Mouse (Mus musculus) heart, adult 2 months (tissue): Measurements from ENCODE around the gene BC025920. TPM values are rescaled to one million over a fixed set of nuclear protein-coding genes. Genes with fewer than 3 reads are reported as not detected.
"Not testable (repeated sequence)": the region's sequence is repeated elsewhere in the genome, so short reads cannot be mapped to it uniquely, and the experiment has no call there.

ENCODE experiments used
- DNase-seq, 2 experiments: peaks; one replicate each; pipeline ENCODE4 v3.0.0; 2021
- H3K27ac ChIP-seq: fragments of 200-600 bp; 2 replicates; pipeline ENCODE4 v1.8.1; 2022
- H3K27me3 ChIP-seq: fragments of 200-500 bp; 2 replicates; pipeline ENCODE4 v1.6.1; 2012; ENCODE audit warnings: mild to moderate bottlenecking, low read length, inconsistent platforms, mixed read lengths; ENCODE audit not compliant: control insufficient read depth, insufficient read depth
- H3K36me3 ChIP-seq: fragments of 200-500 bp; 2 replicates; pipeline ENCODE4 v1.6.1; 2012; ENCODE audit warnings: low read length, inconsistent platforms; ENCODE audit not compliant: control insufficient read depth, insufficient read depth
- H3K4me1 ChIP-seq: fragments of 200-500 bp; 2 replicates; pipeline ENCODE4 v1.6.1; 2011; ENCODE audit warnings: low read length; ENCODE audit not compliant: control insufficient read depth, insufficient read depth
- H3K4me3 ChIP-seq: fragments of 200-600 bp; 2 replicates; pipeline ENCODE4 v1.8.1; 2022
- H3K79me2 ChIP-seq: fragments of 200-500 bp; replicated peaks from 2 replicates; pipeline ENCODE4 v1.6.1; 2012; ENCODE audit warnings: mild to moderate bottlenecking, inconsistent platforms, low read length, moderate library complexity, mixed read lengths; ENCODE audit not compliant: control insufficient read depth, insufficient read depth
- H3K9ac ChIP-seq: fragments of 200-500 bp; 2 replicates; pipeline ENCODE4 v1.6.1; 2012; ENCODE audit warnings: low read depth, mild to moderate bottlenecking, control low read depth, inconsistent platforms, low read length, mixed read lengths
- CTCF ChIP-seq: fragments of 200-600 bp; IDR thresholded peaks from 2 replicates; pipeline ENCODE4 v1.8.1; 2022; ENCODE audit warnings: antibody characterized with exemption, mild to moderate bottlenecking, moderate library complexity
- EP300 ChIP-seq: fragments of 200-500 bp; IDR thresholded peaks from 2 replicates; pipeline ENCODE4 v1.6.1; 2011; ENCODE audit warnings: low read depth, low read length, control low read depth; ENCODE audit not compliant: insufficient read depth
- POLR2A ChIP-seq: fragments of 200-500 bp; IDR thresholded peaks from 2 replicates; pipeline ENCODE4 v1.6.1; 2011; ENCODE audit warnings: mild to moderate bottlenecking, low read depth, low read length, control low read depth; ENCODE audit not compliant: insufficient read depth
- WGBS: fragments of 180-500 bp; shearing (Covaris S2); methylation state at CpG from one replicate; pipeline ENCODE4 v1.1.7; 2018; 5-methylcytosine and 5-hydroxymethylcytosine counted together
- intact Hi-C: fragments of 180-260 bp; cut with DNase I; formaldehyde crosslinking; loops from one replicate; pipeline ENCODE4 v1.15.1; 2025
- polyA plus RNA-seq: library from polyadenylated mRNA; depleted of rRNA; stranded (reverse); fragments of >200 nt; gene quantifications from 2 replicates; pipeline ENCODE4 v1.2.3, GENCODE M21; 2012
- total RNA-seq, 2 experiments: library from RNA; stranded (reverse); gene quantifications; 2 replicates each; pipeline ENCODE4 v1.2.3; 2021

BC025920 gene
- total and polyA plus RNA-seq, 3 experiments, result 1.9 to 3.7 (median 2.5) TPM

GRCm38 (mm10) chr10:81644162-81644561 lies 38.1 kb downstream of the BC025920 start:
- H3K9ac ChIP-seq, result no peak overlapping the region

DNA sequence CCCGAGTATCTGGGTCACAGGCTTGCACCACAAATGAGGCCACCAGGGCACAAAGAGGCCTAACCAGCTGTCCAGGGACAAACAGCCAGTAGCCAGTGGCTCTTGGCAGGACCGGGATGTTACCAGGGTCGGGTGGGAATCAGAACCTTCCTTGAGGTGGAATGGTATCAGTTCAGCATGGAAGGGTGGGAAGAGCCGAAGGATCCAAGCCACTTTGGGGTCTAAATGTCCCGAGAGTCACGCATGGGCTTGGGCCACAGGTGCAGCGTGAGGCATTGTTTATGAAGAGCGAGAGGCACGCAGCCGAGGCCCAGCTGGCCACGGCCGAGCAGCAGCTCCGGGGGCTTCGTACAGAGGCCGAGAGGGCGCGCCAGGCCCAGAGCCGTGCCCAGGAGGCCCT lies 38.6 kb downstream of the BC025920 start:
- intact Hi-C loops, result no loop called here
- TF ChIP-seq EP300 (no peak), POLR2A (no peak), CTCF (no peak)
- no peaks in the 10 kb centered on the region for H3K27me3 ChIP-seq

More at GRCm38 (mm10) chr10:81644162-81644561, 38.1 kb downstream of the BC025920 start:
- Histone ChIP-seq H3K27ac (peak overlapping the region; percentile 97), H3K36me3 (no peaks in the 10 kb centered on the region), H3K79me2 (no peaks in the 10 kb centered on the region), H3K4me3 (peak overlapping the region; percentile 72), H3K4me1 (peaks cover 3% of the 10 kb centered on the region), H3K27me3 (no peaks in the 10 kb centered on the region)
- WGBS, result 59% methylated on average over 2 of the region's 2 CpGs
- no peak for DNase-seq
- intact Hi-C loops, result no loop called here
- no peak for TF ChIP-seq CTCF
- TF ChIP-seq POLR2A, result no peak
- TF ChIP-seq EP300, result no peak

DNA sequence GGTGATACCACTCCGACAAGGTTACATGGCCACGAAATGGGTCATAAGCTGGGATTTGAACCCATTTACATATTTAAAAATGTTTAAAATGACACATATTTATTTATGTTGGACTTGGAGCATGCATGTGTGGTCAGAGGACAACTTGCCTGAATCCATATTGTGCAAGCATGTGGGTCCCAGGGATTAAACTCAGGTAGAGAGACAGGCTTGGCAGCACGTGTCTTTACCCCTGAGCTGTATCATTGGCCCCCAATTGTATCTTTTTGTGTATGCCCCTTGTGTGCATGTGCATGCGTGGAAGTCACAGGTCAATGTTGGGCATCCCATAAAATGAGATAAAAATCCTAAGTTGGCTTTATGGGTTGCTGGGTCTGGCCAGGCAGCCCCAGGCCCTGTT lies 39.3 kb downstream of the BC025920 start:
- H3K27ac ChIP-seq, result no peak overlapping the region
- no peaks in the 10 kb centered on the region for H3K79me2 ChIP-seq
- no peak for TF ChIP-seq CTCF
- no peak for TF ChIP-seq POLR2A
- intact Hi-C loops, result no loop called here
- 90% methylated on average over 4 of the region's 4 CpGs for WGBS
- no peaks in the 10 kb centered on the region for H3K36me3 ChIP-seq
- H3K9ac ChIP-seq, result no peak overlapping the region
- peaks cover 3% of the 10 kb centered on the region for H3K4me1 ChIP-seq
- H3K27me3 ChIP-seq, result no peaks in the 10 kb centered on the region
- peak in 1 of 2 experiments; percentile 12 for DNase-seq
- no peak overlapping the region for H3K4me3 ChIP-seq

More for the DNA sequence above, 38.6 kb downstream of the BC025920 start:
- Histone ChIP-seq H3K4me3 (no peak overlapping the region), H3K36me3 (no peaks in the 10 kb centered on the region), H3K4me1 (peaks cover 3% of the 10 kb centered on the region), H3K9ac (no peak overlapping the region), H3K27ac (no peak overlapping the region), H3K79me2 (no peaks in the 10 kb centered on the region)
- 94% methylated on average over 18 of the region's 18 CpGs for WGBS
- DNase-seq, result peak in 1 of 2 experiments; percentile 15

- intact Hi-C loops, result no loop called here
- H3K9ac ChIP-seq, result no peak overlapping the region
- WGBS, result 68% methylated on average over 7 of the region's 7 CpGs
- H3K4me3 ChIP-seq, result no peak overlapping the region
- no peaks in the 10 kb centered on the region for H3K79me2 ChIP-seq
- TF ChIP-seq POLR2A (no peak), CTCF (no peak), EP300 (no peak)
- peaks cover 3% of the 10 kb centered on the region for H3K4me1 ChIP-seq
- no peak overlapping the region for H3K27ac ChIP-seq
- H3K36me3 ChIP-seq, result no peaks in the 10 kb centered on the region
- no peak for DNase-seq
- no peaks in the 10 kb centered on the region for H3K27me3 ChIP-seq
Observed at GRCm38 (mm10) chr10:81646015-81646555, 40.0 kb downstream of the BC025920 start.

DNA sequence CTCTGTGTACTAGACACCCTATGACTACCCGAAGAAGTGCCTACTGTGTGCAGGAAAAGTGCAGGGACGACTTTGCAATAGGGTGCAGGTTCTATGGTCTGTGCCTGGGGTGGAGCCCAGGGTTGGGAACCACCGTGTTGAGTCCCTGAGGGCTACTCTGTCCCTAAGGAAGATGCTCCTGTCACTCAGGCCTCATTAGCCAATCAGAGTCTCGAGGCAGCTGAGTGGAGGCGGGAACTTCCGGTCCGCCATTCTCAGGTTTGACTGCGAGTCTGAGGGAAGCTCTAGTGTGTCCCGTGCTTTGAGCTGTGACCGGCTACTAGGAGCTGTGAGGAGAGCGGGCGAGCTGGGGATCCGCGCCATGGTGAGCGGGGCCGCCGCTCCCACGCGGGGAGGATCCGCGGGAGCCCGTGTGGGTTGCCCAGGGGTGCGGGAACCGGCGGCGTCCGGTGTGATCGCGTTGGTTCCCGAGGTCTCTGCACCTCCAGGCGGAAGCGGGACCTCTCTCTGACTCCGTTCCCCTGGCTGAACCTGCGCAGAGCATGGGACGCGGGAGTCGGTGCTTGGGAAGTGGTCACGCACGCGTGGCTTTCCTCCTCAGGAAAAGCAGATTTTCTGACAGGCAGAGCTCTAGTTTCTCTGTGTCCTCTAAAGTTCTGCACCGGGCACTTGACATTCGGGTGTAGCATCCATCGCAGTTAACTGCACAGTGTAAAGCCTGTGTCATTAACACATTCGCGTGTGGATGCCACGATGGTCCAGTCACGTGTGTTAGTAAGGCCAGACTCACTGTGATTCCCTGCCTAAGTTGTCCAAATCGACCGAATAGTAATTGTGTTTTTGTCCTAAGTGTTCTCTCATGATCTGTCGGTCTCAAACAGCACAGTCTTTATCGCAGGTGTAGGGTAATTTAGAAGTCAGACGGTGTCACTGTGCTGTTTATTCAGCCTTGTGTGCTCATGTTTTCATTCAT lies 43.0 kb downstream of the BC025920 start, which contains the start of gene Gm10778:
Gm10778 (plus strand) TSS at position 257 of the 973 bp plus-strand sequence.
- 2% methylated on average over 34 of the region's 52 CpGs for WGBS
- Histone ChIP-seq H3K9ac (peak within 1 kb of the TSS; percentile 70), H3K4me3 (peak within 1 kb of the TSS; percentile 53), H3K27ac (peak within 1 kb of the TSS; percentile 65)
- DNase-seq, result peak; percentile 89
- H3K36me3 ChIP-seq, H3K79me2 ChIP-seq, H3K27me3 ChIP-seq, intact Hi-C loops, H3K4me1 ChIP-seq: not testable (repeated sequence)
- peak; percentile 64; the same call in 1 of the 2 replicates for TF ChIP-seq POLR2A

DNA sequence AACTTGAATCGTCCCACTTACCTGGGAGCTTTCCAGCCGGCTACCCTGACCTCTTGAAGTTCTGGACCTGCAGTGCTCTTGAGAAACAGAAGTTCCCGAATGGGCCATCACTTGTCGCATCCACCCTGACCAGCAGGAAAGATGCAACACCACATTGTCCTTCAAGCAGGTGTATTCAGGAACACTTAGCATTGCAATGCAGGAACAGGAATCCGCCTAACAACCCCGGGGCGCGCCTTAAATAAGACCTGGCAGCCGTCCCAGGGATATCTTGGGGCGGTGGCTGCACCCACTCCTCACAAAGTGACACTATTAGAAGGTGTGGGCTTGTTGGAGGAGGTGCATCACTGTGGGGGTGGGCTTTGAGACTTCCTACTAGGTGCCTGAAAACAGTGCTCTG lies 49.1 kb downstream of the BC025920 start:
- Histone ChIP-seq H3K4me1 (no peaks in the 10 kb centered on the region), H3K9ac (no peak overlapping the region), H3K27me3 (no peaks in the 10 kb centered on the region), H3K36me3 (no peaks in the 10 kb centered on the region), H3K4me3 (no peak overlapping the region), H3K27ac (no peak overlapping the region), H3K79me2 (peaks cover 1% of the 10 kb centered on the region; the same call in 1 of the 2 replicates)
- intact Hi-C loops, result no loop called here
- TF ChIP-seq CTCF (no peak), EP300 (no peak), POLR2A (no peak)
- DNase-seq, result no peak
- 94% methylated on average over 10 of the region's 10 CpGs for WGBS
